Mouse (Mus musculus) R1 (cell line): ENCODE data around the gene Slc24a1.
A peak's percentile ranks its signal among the peaks of the same experiment; 100 is the strongest.
"Not testable (repeated sequence)": the region's sequence is repeated elsewhere in the genome, so short reads cannot be mapped to it uniquely, and the experiment has no call there.

Experiments
- DNase-seq: peaks from one replicate; pipeline ENCODE4 v3.0.0-alpha.2; 2018; ENCODE audit warnings: low read depth, low spot score

Gene Slc24a1

GRCm38 (mm10) chr9:64951161-64951657 lies at the start of gene Slc24a1:
Gene Slc24a1 (minus strand): TSS chr9:64951607.
- peak; percentile 55 for DNase-seq

GRCm38 (mm10) chr9:64995464-64995863 lies 44.1 kb upstream of the Slc24a1 start:
- not testable (repeated sequence) for DNase-seq

GRCm38 (mm10) chr9:64990291-64990690 lies 38.9 kb upstream of the Slc24a1 start:
- DNase-seq = no peak

GRCm38 (mm10) chr9:64988443-64988842 lies 37.0 kb upstream of the Slc24a1 start:
- DNase-seq = no peak

GRCm38 (mm10) chr9:64987651-64988050 lies 36.2 kb upstream of the Slc24a1 start:
- DNase-seq = no peak

GRCm38 (mm10) chr9:64985807-64986206 lies 34.4 kb upstream of the Slc24a1 start:
- DNase-seq = no peak

- no peak for DNase-seq
Observed at GRCm38 (mm10) chr9:64985037-64985794, 33.8 kb upstream of the Slc24a1 start.

GRCm38 (mm10) chr9:64981904-64982303 lies 30.5 kb upstream of the Slc24a1 start:
- no peak for DNase-seq

- DNase-seq = no peak
Observed at GRCm38 (mm10) chr9:64980548-64980947, 29.1 kb upstream of the Slc24a1 start.

GRCm38 (mm10) chr9:64960978-64961320 lies 9.5 kb upstream of the Slc24a1 start:
- DNase-seq = no peak

GRCm38 (mm10) chr9:64960117-64960977 lies 8.9 kb upstream of the Slc24a1 start, which contains the start of gene Ints14:
Gene Ints14 (plus strand): TSS chr9:64960905.
- peak; percentile 97 for DNase-seq

GRCm38 (mm10) chr9:64957276-64957675 lies 5.9 kb upstream of the Slc24a1 start:
- no peak for DNase-seq

GRCm38 (mm10) chr9:64956337-64956736 lies 4.9 kb upstream of the Slc24a1 start:
- peak; percentile 63 for DNase-seq

GRCm38 (mm10) chr9:64953190-64953589 lies 1.8 kb upstream of the Slc24a1 start:
- no peak for DNase-seq

- peak; percentile 37 for DNase-seq
Observed at GRCm38 (mm10) chr9:64952055-64952454, 648 bp upstream of the Slc24a1 start.

GRCm38 (mm10) chr9:64947483-64948095 lies 3.8 kb downstream of the Slc24a1 start:
- DNase-seq = no peak

GRCm38 (mm10) chr9:64943997-64944396 lies 7.4 kb downstream of the Slc24a1 start:
- DNase-seq = no peak

GRCm38 (mm10) chr9:64941650-64942049 lies 9.8 kb downstream of the Slc24a1 start:
- no peak for DNase-seq

- no peak for DNase-seq
Observed at GRCm38 (mm10) chr9:64940731-64941346, 10.6 kb downstream of the Slc24a1 start.

- no peak for DNase-seq
Observed at GRCm38 (mm10) chr9:64939790-64940189, 11.6 kb downstream of the Slc24a1 start.

GRCm38 (mm10) chr9:64939281-64939680 lies 12.1 kb downstream of the Slc24a1 start:
- DNase-seq = no peak

- DNase-seq = no peak
Observed at GRCm38 (mm10) chr9:64938535-64938934, 12.9 kb downstream of the Slc24a1 start.
